Mouse (Mus musculus) erythroid progenitor cell, adult 5-6 weeks (primary cell): Measurements from ENCODE around the gene 1700122O11Rik. TPM values are rescaled to one million over a fixed set of nuclear protein-coding genes. Genes with fewer than 3 reads are reported as not detected.

Source experiments
- ATAC-seq: replicated peaks from 2 replicates; pipeline ENCODE4 v1.8.0; 2016; ENCODE audit warnings: moderate number of reproducible peaks, mild to moderate bottlenecking, moderate TSS enrichment, inconsistent platforms; ENCODE audit not compliant: poor library complexity, low FRiP score, severe bottlenecking
- total RNA-seq, 2 experiments: library from RNA; stranded (forward) in 1 of 2; stranded (reverse) in 1 of 2; fragments of 150-400 nt in 1 of 2; fragments of 186-747, 209-891 nt in 1 of 2; gene quantifications; 2 replicates each; pipeline versions ENCODE4 v1.2.3 to v1.2.4; 2015 to 2017; ENCODE audit warnings: low replicate concordance in 2 of 2

The 1700122O11Rik gene
- total RNA-seq, 2 experiments from 2014 or later, result not detected

DNA sequence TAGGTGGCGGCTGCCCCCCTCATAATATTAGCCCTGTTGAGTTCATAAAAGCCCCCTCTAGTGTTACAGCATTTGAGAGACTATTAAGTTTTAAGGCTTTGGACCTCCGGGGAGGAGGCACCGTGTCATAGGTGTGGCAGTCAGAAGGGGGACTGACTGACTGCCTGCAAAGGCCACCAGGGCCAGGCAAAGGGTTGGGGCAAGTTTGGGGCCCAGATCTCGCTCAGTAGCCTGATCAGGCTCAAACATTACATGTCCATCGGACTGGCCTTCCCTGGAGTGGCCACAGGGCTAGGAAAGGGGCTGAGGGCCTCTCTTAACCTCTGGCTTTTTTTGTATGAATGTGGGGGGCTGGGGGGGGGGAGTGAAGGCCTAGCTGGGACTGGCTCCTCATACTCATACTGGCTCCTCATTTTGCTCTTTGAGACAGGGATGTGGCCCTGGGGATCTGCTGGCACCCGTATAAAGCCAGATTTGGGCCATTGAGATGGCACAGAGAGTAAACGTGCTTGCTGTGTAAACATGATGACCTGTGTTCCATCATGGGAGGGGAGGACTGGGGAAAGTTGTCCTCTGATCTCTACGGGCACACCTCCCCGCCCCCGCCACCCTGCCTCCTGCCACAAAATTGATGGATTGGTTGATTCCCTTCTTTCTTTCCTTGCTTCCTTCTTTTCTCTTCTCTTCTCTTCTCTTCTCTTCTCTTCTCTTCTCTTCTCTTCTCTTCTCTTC lies 47.5 kb downstream of the 1700122O11Rik start:
- no peak for ATAC-seq

- ATAC-seq, result no peak
These were observed 48.1 kb downstream of the 1700122O11Rik start for GRCm38 (mm10) chr17:47989951-47990378.

DNA sequence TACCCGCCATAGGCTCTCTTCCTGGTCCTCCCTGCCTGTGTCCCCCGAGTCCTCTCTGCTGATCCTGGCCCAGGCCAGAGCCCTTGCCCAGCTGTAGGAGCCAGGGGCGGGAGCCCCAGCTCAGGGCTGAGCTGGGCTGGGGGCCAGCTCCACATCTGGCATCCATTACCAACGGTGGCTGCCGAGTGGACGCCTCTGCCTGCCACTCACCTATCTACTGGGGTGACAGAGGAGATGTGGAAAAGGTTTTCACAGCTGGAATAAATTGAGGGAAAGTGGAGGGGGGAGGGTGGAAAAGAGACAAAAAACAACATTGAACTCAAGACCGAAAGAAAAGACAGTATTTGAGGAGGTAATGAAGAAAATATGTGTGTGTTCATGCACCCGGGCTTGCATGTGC lies 49.3 kb downstream of the 1700122O11Rik start:
- no peak for ATAC-seq

DNA sequence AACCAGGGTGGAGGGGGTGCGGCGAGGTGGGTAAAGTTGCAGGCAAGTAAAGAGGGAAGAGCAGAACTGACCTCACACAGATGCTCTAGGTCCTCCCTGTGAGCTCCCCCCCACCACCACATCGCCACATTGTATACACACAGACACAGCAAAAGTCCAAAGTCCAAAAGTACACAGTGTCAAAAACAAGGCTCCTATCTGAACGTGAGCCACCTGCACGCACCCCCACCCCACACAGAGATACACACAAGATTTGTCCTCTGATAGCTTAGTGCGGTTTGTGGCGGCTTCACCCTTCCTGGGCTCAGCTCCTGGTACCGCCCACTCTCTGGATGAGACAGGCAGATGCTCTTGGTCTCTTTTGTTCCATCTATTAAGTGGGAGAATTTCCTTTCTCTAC lies 50.0 kb downstream of the 1700122O11Rik start:
- no peak for ATAC-seq

Other genes with a start within 250 kb of the 1700122O11Rik start
- not detected in 2 replicates for gene Mdfi, start 203.6 kb downstream of the 1700122O11Rik start, total RNA-seq (2015; ENCODE audit: low replicate concordance)
- gene Mdfi, start 203.6 kb downstream of the 1700122O11Rik start, total RNA-seq (2017; ENCODE audit: low replicate concordance), result not detected in 2 replicates
- 4.0 and 5.4 TPM in 2 replicates for gene Foxp4, start 113.6 kb downstream of the 1700122O11Rik start, total RNA-seq (2015; ENCODE audit: low replicate concordance)
- 0.30 and 1.0 TPM in 2 replicates for gene Foxp4, start 113.6 kb downstream of the 1700122O11Rik start, total RNA-seq (2017; ENCODE audit: low replicate concordance)
- gene 1700067P10Rik, start 51.0 kb upstream of the 1700122O11Rik start, total RNA-seq (2015; ENCODE audit: low replicate concordance), result not detected in 2 replicates
- gene 1700067P10Rik, start 51.0 kb upstream of the 1700122O11Rik start, total RNA-seq (2017; ENCODE audit: low replicate concordance), result 0.51 TPM in 1 of 2 replicates, not detected in the other
- 0.42 and 5.4 TPM in 2 replicates for gene 9830107B12Rik, start 108.0 kb upstream of the 1700122O11Rik start, total RNA-seq (2015; ENCODE audit: low replicate concordance)
- gene 9830107B12Rik, start 108.0 kb upstream of the 1700122O11Rik start, total RNA-seq (2017; ENCODE audit: low replicate concordance), result 2.1 and 3.0 TPM in 2 replicates
- 2.5 and 2.9 TPM in 2 replicates for gene A530064D06Rik, start 129.0 kb upstream of the 1700122O11Rik start, total RNA-seq (2015; ENCODE audit: low replicate concordance)
- 3.5 and 5.9 TPM in 2 replicates for gene A530064D06Rik, start 129.0 kb upstream of the 1700122O11Rik start, total RNA-seq (2017; ENCODE audit: low replicate concordance)
- 1.3 and 4.3 TPM in 2 replicates for gene Trem1, start 194.5 kb upstream of the 1700122O11Rik start, total RNA-seq (2015; ENCODE audit: low replicate concordance)
- 1.4 and 5.2 TPM in 2 replicates for gene Trem1, start 194.5 kb upstream of the 1700122O11Rik start, total RNA-seq (2017; ENCODE audit: low replicate concordance)
- 8.0 and 24.9 TPM in 2 replicates for gene Trem3, start 209.5 kb upstream of the 1700122O11Rik start, total RNA-seq (2015; ENCODE audit: low replicate concordance)
- gene Trem3, start 209.5 kb upstream of the 1700122O11Rik start, total RNA-seq (2017; ENCODE audit: low replicate concordance), result 9.3 and 19.0 TPM in 2 replicates
- gene Treml4, start 226.0 kb upstream of the 1700122O11Rik start, total RNA-seq (2015; ENCODE audit: low replicate concordance), result 2.9 and 4.2 TPM in 2 replicates
- gene Treml4, start 226.0 kb upstream of the 1700122O11Rik start, total RNA-seq (2017; ENCODE audit: low replicate concordance), result 3.5 and 16.2 TPM in 2 replicates